Mouse (Mus musculus): ENCODE data around the gene Klhl31. TPM values are rescaled to one million over a fixed set of nuclear protein-coding genes. Genes with fewer than 3 reads are reported as not detected.

Gene Klhl31
- polyA plus RNA-seq, 1 experiment from 2014 or later, result 0.29 TPM

- Histone ChIP-seq H3K27me3 (ENCODE audit: control insufficient read depth, insufficient read depth, low read length) (no peaks in the 10 kb centered on the region), H3K4me1 (replicated peaks; ENCODE audit: control insufficient read depth, insufficient read depth, low read length) (no peaks in the 10 kb centered on the region)
- WGBS, result 82% methylated on average over 5 of the region's 5 CpGs
Observed at GRCm38 (mm10) chr9:77695586-77695985, 59.3 kb downstream of the Klhl31 start.

DNA sequence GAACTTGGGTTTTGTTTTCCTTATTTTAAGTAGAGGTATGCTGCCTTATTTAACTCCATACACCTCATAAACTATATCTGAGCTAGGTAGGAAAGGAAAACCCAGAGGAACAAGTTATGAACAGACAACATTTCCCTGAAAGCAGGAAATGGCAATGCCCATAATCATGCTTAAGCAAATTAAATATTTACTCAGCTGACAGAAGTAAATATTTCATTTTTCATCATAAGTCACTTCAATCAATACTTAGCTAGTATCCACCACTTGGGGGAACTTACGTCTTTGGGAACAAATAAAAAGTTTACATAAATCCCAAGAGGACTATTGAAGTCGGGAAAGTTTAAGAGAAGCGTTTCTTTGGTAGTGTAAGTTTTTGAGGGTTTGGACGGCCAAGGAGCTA is 67.2 kb downstream of the Klhl31 start:
- ATAC-seq (replicated peaks; ENCODE audit: low FRiP score) (no peak), DNase-seq (ENCODE audit: low spot score) (no peak)
- no peak overlapping the region for H3K9ac ChIP-seq (ENCODE audit: low read length)
- H3K9me3 ChIP-seq (ENCODE audit: control insufficient read depth, low read length), result no peaks in the 10 kb centered on the region
- H3K4me1 ChIP-seq (replicated peaks; ENCODE audit: control insufficient read depth, insufficient read depth, low read length), result no peaks in the 10 kb centered on the region
- no peaks in the 10 kb centered on the region for H3K36me3 ChIP-seq (ENCODE audit: control insufficient read depth, insufficient read depth, low read length)
- H3K27ac ChIP-seq (ENCODE audit: low read depth, low read length), result no peak overlapping the region
- WGBS, result 93% methylated on average over 4 of the region's 4 CpGs
- no peak overlapping the region for H3K4me2 ChIP-seq (ENCODE audit: low read depth, low read length, severe bottlenecking)
- H3K27me3 ChIP-seq (ENCODE audit: control insufficient read depth, insufficient read depth, low read length), result no peaks in the 10 kb centered on the region
- no peak overlapping the region for H3K4me3 ChIP-seq (ENCODE audit: low read depth, low read length)

More at GRCm38 (mm10) chr9:77695586-77695985, 59.3 kb downstream of the Klhl31 start:
- Histone ChIP-seq H3K36me3 (ENCODE audit: control insufficient read depth, insufficient read depth, low read length) (no peaks in the 10 kb centered on the region), H3K4me3 (ENCODE audit: low read depth, low read length) (no peak overlapping the region), H3K9ac (ENCODE audit: low read length) (no peak overlapping the region), H3K27ac (ENCODE audit: low read depth, low read length) (no peak overlapping the region), H3K4me2 (ENCODE audit: low read depth, low read length, severe bottlenecking) (no peak overlapping the region), H3K9me3 (ENCODE audit: control insufficient read depth, low read length) (no peaks in the 10 kb centered on the region)
- ATAC-seq (replicated peaks; ENCODE audit: low FRiP score) (no peak), DNase-seq (ENCODE audit: low spot score) (no peak)

DNA sequence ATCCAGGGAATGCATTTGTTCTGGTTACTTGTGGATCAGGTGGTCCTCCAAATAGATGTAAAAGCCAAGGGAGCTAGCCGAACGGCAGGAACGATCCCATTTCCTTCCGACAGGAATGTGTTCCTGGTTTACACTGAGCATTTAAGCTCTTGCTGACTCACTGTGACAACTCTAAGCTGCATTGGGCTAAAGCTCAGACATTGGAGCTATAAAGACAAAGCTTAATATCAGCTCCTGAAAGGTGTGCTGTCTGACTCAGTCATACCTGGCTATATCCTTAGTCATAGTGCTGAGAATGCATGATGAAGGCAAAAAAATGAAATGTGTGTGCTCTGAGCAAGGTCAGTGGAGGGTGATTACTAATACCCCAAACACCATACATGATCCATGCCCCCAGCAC is 67.8 kb downstream of the Klhl31 start:
- no peak for ATAC-seq (replicated peaks; ENCODE audit: low FRiP score)

DNA sequence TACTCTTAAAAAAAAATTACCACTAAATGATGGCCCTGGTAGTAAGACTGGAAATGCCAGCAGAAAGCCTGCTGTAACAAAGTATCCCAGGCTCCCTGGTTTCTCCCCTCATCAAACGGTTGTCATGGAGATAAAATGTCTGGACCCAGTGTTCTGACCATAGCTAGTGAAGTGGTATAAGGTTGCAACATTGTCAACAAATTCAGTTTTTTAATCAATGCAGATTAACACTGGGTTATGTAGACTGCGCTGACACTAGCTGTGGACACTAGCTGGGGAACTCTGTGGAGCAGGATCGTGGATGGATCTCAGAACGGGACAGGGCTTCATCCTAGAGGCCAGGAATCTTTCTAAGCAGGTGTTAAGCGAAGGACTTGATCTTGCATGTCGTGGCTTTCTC is 70.2 kb downstream of the Klhl31 start:
- WGBS, result 91% methylated on average over 6 of the region's 6 CpGs
- Histone ChIP-seq H3K9me3 (ENCODE audit: control insufficient read depth, low read length) (no peaks in the 10 kb centered on the region), H3K4me3 (ENCODE audit: low read depth, low read length) (no peak overlapping the region), H3K27me3 (ENCODE audit: control insufficient read depth, insufficient read depth, low read length) (no peaks in the 10 kb centered on the region), H3K36me3 (ENCODE audit: control insufficient read depth, insufficient read depth, low read length) (no peaks in the 10 kb centered on the region), H3K27ac (ENCODE audit: low read depth, low read length) (no peak overlapping the region), H3K4me2 (ENCODE audit: low read depth, low read length, severe bottlenecking) (no peak overlapping the region), H3K9ac (ENCODE audit: low read length) (no peak overlapping the region; the same call in 1 of the 2 replicates), H3K4me1 (replicated peaks; ENCODE audit: control insufficient read depth, insufficient read depth, low read length) (no peaks in the 10 kb centered on the region)
- DNase-seq (ENCODE audit: low spot score), result no peak
- ATAC-seq (replicated peaks; ENCODE audit: low FRiP score), result no peak

More for the DNA sequence above, 67.8 kb downstream of the Klhl31 start:
- no peak overlapping the region for H3K4me2 ChIP-seq (ENCODE audit: low read depth, low read length, severe bottlenecking)
- H3K27me3 ChIP-seq (ENCODE audit: control insufficient read depth, insufficient read depth, low read length), result no peaks in the 10 kb centered on the region
- WGBS, result 91% methylated on average over 4 of the region's 4 CpGs
- H3K27ac ChIP-seq (ENCODE audit: low read depth, low read length), result no peak overlapping the region
- no peaks in the 10 kb centered on the region for H3K4me1 ChIP-seq (replicated peaks; ENCODE audit: control insufficient read depth, insufficient read depth, low read length)
- no peak overlapping the region for H3K9ac ChIP-seq (ENCODE audit: low read length)
- no peak overlapping the region for H3K4me3 ChIP-seq (ENCODE audit: low read depth, low read length)
- no peaks in the 10 kb centered on the region for H3K9me3 ChIP-seq (ENCODE audit: control insufficient read depth, low read length)
- no peak for DNase-seq (ENCODE audit: low spot score)
- H3K36me3 ChIP-seq (ENCODE audit: control insufficient read depth, insufficient read depth, low read length), result no peaks in the 10 kb centered on the region

DNA sequence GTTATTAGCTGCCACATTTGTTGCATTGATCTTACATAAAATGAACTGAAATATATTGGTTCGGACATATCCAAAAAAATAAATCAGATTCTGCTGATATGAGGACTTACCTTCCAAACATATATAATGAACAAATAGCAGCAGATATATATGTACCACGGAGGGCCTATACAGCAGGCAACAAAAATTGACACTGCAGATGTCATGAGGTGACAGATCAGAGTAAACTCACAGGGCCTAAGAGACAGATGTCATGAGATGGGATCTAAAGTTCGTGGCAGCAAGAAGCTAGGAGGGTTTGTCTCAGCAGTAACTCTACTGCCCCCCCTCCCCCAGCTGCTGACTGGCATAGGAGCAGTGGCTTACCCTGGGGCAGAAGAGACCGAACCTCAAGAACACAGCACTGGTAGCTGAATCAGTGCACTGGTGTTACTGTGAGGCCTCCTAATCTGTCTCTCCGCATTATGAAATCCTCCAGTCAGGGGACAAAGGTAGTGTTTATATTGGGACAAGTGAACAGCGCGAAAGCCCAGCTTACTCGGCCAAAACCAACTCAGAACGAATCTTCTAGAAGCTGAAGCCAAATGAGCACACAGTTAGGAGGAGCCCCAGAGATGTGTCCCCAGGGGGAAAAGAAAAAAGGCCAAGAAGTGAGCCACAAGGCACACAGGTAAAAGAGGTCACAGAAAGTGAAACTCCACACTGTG is 71.3 kb downstream of the Klhl31 start:
- 84% methylated on average over 9 of the region's 9 CpGs for WGBS
- Histone ChIP-seq H3K36me3 (ENCODE audit: control insufficient read depth, insufficient read depth, low read length) (no peaks in the 10 kb centered on the region), H3K27ac (ENCODE audit: low read depth, low read length) (no peak overlapping the region), H3K27me3 (ENCODE audit: control insufficient read depth, insufficient read depth, low read length) (no peaks in the 10 kb centered on the region), H3K9me3 (ENCODE audit: control insufficient read depth, low read length) (no peaks in the 10 kb centered on the region), H3K9ac (ENCODE audit: low read length) (no peak overlapping the region), H3K4me1 (replicated peaks; ENCODE audit: control insufficient read depth, insufficient read depth, low read length) (no peaks in the 10 kb centered on the region), H3K4me2 (ENCODE audit: low read depth, low read length, severe bottlenecking) (no peak overlapping the region), H3K4me3 (ENCODE audit: low read depth, low read length) (no peak overlapping the region)
- ATAC-seq (replicated peaks; ENCODE audit: low FRiP score) (no peak), DNase-seq (ENCODE audit: low spot score) (no peak)

- WGBS, result 74% methylated on average over 5 of the region's 5 CpGs
- H3K27ac ChIP-seq (ENCODE audit: low read depth, low read length), result no peak overlapping the region
- H3K36me3 ChIP-seq (ENCODE audit: control insufficient read depth, insufficient read depth, low read length), result no peaks in the 10 kb centered on the region
- H3K9ac ChIP-seq (ENCODE audit: low read length), result no peak overlapping the region
- H3K4me2 ChIP-seq (ENCODE audit: low read depth, low read length, severe bottlenecking), result no peak overlapping the region
- H3K4me3 ChIP-seq (ENCODE audit: low read depth, low read length), result no peak overlapping the region
- no peaks in the 10 kb centered on the region for H3K27me3 ChIP-seq (ENCODE audit: control insufficient read depth, insufficient read depth, low read length)
- no peaks in the 10 kb centered on the region for H3K9me3 ChIP-seq (ENCODE audit: control insufficient read depth, low read length)
- DNase-seq (ENCODE audit: low spot score), result no peak
- no peak for ATAC-seq (replicated peaks; ENCODE audit: low FRiP score)
- H3K4me1 ChIP-seq (replicated peaks; ENCODE audit: control insufficient read depth, insufficient read depth, low read length), result no peaks in the 10 kb centered on the region
Observed at GRCm38 (mm10) chr9:77708950-77709349, 72.7 kb downstream of the Klhl31 start.

Other genes starting within 250 kb of the Klhl31 start
- 20.8 and 22.9 TPM in 2 replicates for gene Lrrc1, start 91.6 kb upstream of the Klhl31 start, polyA plus RNA-seq (2014; fragmentation: Nextera tagmentation; extraction: Ambion mirVana)
- gene Gclc, start 118.0 kb downstream of the Klhl31 start, polyA plus RNA-seq (2014; fragmentation: Nextera tagmentation; extraction: Ambion mirVana), result 23.6 and 24.7 TPM in 2 replicates